ENCODE assay signal across 12 mouse cellular contexts in the genomic region with DNA sequence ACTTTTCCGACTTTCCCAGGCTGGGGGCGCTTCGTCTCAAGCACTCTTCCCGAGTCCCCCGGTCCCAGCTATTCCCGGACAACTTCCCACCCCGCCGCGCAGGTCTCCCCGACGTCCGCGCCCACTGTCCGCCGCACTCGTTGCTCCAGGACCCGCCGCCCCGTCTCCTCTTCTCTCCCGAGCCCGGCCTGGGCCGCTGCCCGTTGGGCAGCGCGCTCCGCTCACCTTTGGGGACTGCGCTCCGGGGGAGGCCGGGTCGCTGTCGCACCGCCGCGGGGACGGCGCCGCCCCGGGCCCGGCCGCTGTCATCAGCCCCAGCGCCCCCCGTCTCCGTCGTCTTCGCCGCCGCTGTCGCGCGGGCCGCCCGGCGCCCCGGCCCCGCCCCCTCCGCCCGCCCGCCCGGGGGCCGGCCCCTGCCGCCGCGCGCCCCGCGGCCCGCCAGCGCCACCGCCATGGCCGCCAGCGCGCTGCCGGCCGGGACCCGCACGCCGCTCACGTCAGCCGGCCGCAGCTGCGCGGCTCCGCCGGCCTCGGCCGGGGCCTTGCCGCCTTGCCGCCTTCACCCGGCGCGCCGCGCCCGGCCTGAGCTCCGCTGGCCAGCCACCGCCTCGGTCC. TPM values are rescaled to one million over a fixed set of nuclear protein-coding genes. Genes with fewer than 3 reads are reported as not detected.
DNase-seq lines count a peak whose midpoint lies in the region; ATAC-seq and TF ChIP-seq lines count a peak whose summit lies in the region.
"Not testable (repeated sequence)": the region's sequence is repeated elsewhere in the genome, so short reads cannot be mapped to it uniquely, and the experiment has no call there.
"Had no signal": no experiment of that assay in that cellular context is flagged by ENCODE, and none has a peak within 500 bp of the region (broad histone marks: within the 10 kb centered on the region; RNA-seq: fewer than 3 reads in every experiment).

No protein-coding gene starts in this region.

- not testable (repeated sequence) for TF ChIP-seq CTCF in forebrain, postnatal 0 days (IDR thresholded peaks at IDR 0.05; ENCODE audit: low read depth)

- peak; percentile 79 for ATAC-seq in embryonic facial prominence, embryonic 14.5 days (ENCODE audit: low read depth)
- ATAC-seq in forebrain, postnatal 0 days = peak; percentile 83
- peak; percentile 75 for ATAC-seq in hindbrain, embryonic 11.5 days (ENCODE audit: low FRiP score)
- ATAC-seq in intestine, embryonic 16.5 days = peak; percentile 88
- ATAC-seq in limb, embryonic 15.5 days (ENCODE audit: insufficient number of reproducible peaks, low FRiP score, low TSS enrichment, low read depth) = peak; percentile 73
- ATAC-seq in lung, embryonic 16.5 days (ENCODE audit: low read depth) = peak; percentile 84
- peak; percentile 80 for ATAC-seq in neural tube, embryonic 11.5 days (ENCODE audit: insufficient read depth, low FRiP score, low TSS enrichment)

- not testable (repeated sequence) for H3K27me3 ChIP-seq in embryonic facial prominence, embryonic 14.5 days (replicated peaks; ENCODE audit: control insufficient read depth, insufficient read depth, low read length); forebrain, postnatal 0 days (ENCODE audit: insufficient read depth, low read length); hindbrain, embryonic 11.5 days (ENCODE audit: control insufficient read depth, insufficient read depth, low read length); intestine, embryonic 16.5 days (replicated peaks; ENCODE audit: control insufficient read depth, insufficient read depth, low read length); limb, embryonic 15.5 days; lung, embryonic 16.5 days (ENCODE audit: control insufficient read depth, insufficient read depth, low read depth, low read length); neural tube, embryonic 11.5 days (ENCODE audit: control insufficient read depth, insufficient read depth, low read length)

- not testable (repeated sequence) for DNase-seq in embryonic facial prominence, embryonic 14.5 days (ENCODE audit: low spot score); forebrain, postnatal 0 days; hindbrain, embryonic 11.5 days (ENCODE audit: low spot score); neural tube, embryonic 11.5 days (ENCODE audit: low spot score)

- H3K36me3 ChIP-seq in embryonic facial prominence, embryonic 14.5 days (ENCODE audit: control insufficient read depth, insufficient read depth, low read length); forebrain, postnatal 0 days (ENCODE audit: insufficient read depth); hindbrain, embryonic 11.5 days (ENCODE audit: control insufficient read depth, insufficient read depth, low read length); intestine, embryonic 16.5 days (ENCODE audit: control insufficient read depth, insufficient read depth, low read length); limb, embryonic 15.5 days; lung, embryonic 16.5 days (ENCODE audit: control insufficient read depth, insufficient read depth, low read length); neural tube, embryonic 11.5 days (ENCODE audit: control insufficient read depth, insufficient read depth, low read length): not testable (repeated sequence)

- not testable (repeated sequence) for H3K4me2 ChIP-seq in embryonic facial prominence, embryonic 14.5 days (ENCODE audit: low read depth, low read length); forebrain, postnatal 0 days (ENCODE audit: low read depth); hindbrain, embryonic 11.5 days (replicated peaks; ENCODE audit: low read depth, low read length); intestine, embryonic 16.5 days (ENCODE audit: low read depth, low read length); limb, embryonic 15.5 days; lung, embryonic 16.5 days (ENCODE audit: low read depth, low read length); neural tube, embryonic 11.5 days (ENCODE audit: low read depth)

- H3K27ac ChIP-seq in embryonic facial prominence, embryonic 14.5 days (replicated peaks; ENCODE audit: low read depth, low read length); forebrain, postnatal 0 days (ENCODE audit: low read depth, low read length); hindbrain, embryonic 11.5 days (ENCODE audit: low read depth, low read length); intestine, embryonic 16.5 days (ENCODE audit: low read length); limb, embryonic 15.5 days; lung, embryonic 16.5 days (ENCODE audit: low read length); neural tube, embryonic 11.5 days (ENCODE audit: low read depth, low read length): not testable (repeated sequence)

- H3K4me1 ChIP-seq in embryonic facial prominence, embryonic 14.5 days (ENCODE audit: control insufficient read depth, insufficient read depth, low read length); forebrain, postnatal 0 days (ENCODE audit: insufficient read depth); hindbrain, embryonic 11.5 days (replicated peaks; ENCODE audit: control insufficient read depth, insufficient read depth, low read length); intestine, embryonic 16.5 days (ENCODE audit: control insufficient read depth, insufficient read depth, low read length); limb, embryonic 15.5 days; lung, embryonic 16.5 days (replicated peaks; ENCODE audit: control insufficient read depth, insufficient read depth, low read length); neural tube, embryonic 11.5 days (ENCODE audit: control insufficient read depth, insufficient read depth, low read length): not testable (repeated sequence)

- WGBS in embryonic facial prominence, embryonic 14.5 days = no CpG with 5 or more reads among the region's 97 CpGs
- no CpG with 5 or more reads among the region's 97 CpGs for WGBS in forebrain, postnatal 0 days
- WGBS in hindbrain, embryonic 11.5 days = no CpG with 5 or more reads among the region's 97 CpGs
- WGBS in intestine, embryonic 16.5 days = no CpG with 5 or more reads among the region's 97 CpGs
- WGBS in limb, embryonic 15.5 days = no CpG with 5 or more reads among the region's 97 CpGs
- WGBS in lung, embryonic 16.5 days = no CpG with 5 or more reads among the region's 97 CpGs
- WGBS in neural tube, embryonic 11.5 days = no CpG with 5 or more reads among the region's 97 CpGs

- not testable (repeated sequence) for H3K9me3 ChIP-seq in embryonic facial prominence, embryonic 14.5 days (ENCODE audit: control insufficient read depth, low read length); forebrain, postnatal 0 days (ENCODE audit: low read length); hindbrain, embryonic 11.5 days (ENCODE audit: control insufficient read depth, low read length); intestine, embryonic 16.5 days (ENCODE audit: control insufficient read depth, low read length); limb, embryonic 15.5 days; lung, embryonic 16.5 days (ENCODE audit: control insufficient read depth, low read length); neural tube, embryonic 11.5 days (ENCODE audit: control insufficient read depth, low read length)

- not testable (repeated sequence) for H3K4me3 ChIP-seq in embryonic facial prominence, embryonic 14.5 days (ENCODE audit: low read depth, low read length); forebrain, postnatal 0 days (ENCODE audit: low read depth, low read length); hindbrain, embryonic 11.5 days (ENCODE audit: low read depth, low read length); intestine, embryonic 16.5 days (ENCODE audit: low read length); limb, embryonic 15.5 days; lung, embryonic 16.5 days (ENCODE audit: low read length); neural tube, embryonic 11.5 days (ENCODE audit: low read depth, low read length)

- H3K9ac ChIP-seq in embryonic facial prominence, embryonic 14.5 days (ENCODE audit: low read depth, low read length); forebrain, postnatal 0 days; hindbrain, embryonic 11.5 days (ENCODE audit: low read depth, low read length); intestine, embryonic 16.5 days (ENCODE audit: low read depth, low read length); limb, embryonic 15.5 days; lung, embryonic 16.5 days (ENCODE audit: low read length); neural tube, embryonic 11.5 days (ENCODE audit: low read length): not testable (repeated sequence)

RNA-seq across cellular contexts. Expression of a gene that starts 14.0 kb away (rescaled TPM):
- polyA plus RNA-seq in embryonic facial prominence, embryonic 14.5 days (2014; fragmentation: Nextera tagmentation; extraction: Ambion mirVana) = 2.7 and 4.4 TPM in 2 replicates
- 4.4 and 5.8 TPM in 2 replicates for total RNA-seq in forebrain, postnatal 0 days (2014; rRNA removed)
- 8.4 and 10.3 TPM in 2 replicates for polyA plus RNA-seq in forebrain, postnatal 0 days (2015; fragmentation: Nextera tagmentation; extraction: Ambion mirVana)
- 8.0 and 10.3 TPM in 2 replicates for polyA plus RNA-seq in hindbrain, embryonic 11.5 days (2014; fragmentation: Nextera tagmentation; extraction: Ambion mirVana)
- 8.0 and 8.6 TPM in 2 replicates for polyA plus RNA-seq in intestine, embryonic 16.5 days (2015; fragmentation: Nextera tagmentation; extraction: Ambion mirVana)
- polyA plus RNA-seq in limb, embryonic 15.5 days (2015; fragmentation: Nextera tagmentation; extraction: Ambion mirVana) = 4.8 and 5.5 TPM in 2 replicates
- polyA plus RNA-seq in lung, embryonic 16.5 days (2015; fragmentation: Nextera tagmentation; extraction: Ambion mirVana) = 8.4 and 9.7 TPM in 2 replicates
- polyA plus RNA-seq in neural tube, embryonic 11.5 days (2014; fragmentation: Nextera tagmentation; extraction: Ambion mirVana) = 8.0 and 8.3 TPM in 2 replicates

RNA-seq across cellular contexts. Expression of a gene that starts 17.0 kb away (rescaled TPM):
- 49.7 and 54.8 TPM in 2 replicates for polyA plus RNA-seq in embryonic facial prominence, embryonic 14.5 days (2014; fragmentation: Nextera tagmentation; extraction: Ambion mirVana)
- 37.5 and 39.8 TPM in 2 replicates for total RNA-seq in forebrain, postnatal 0 days (2014; rRNA removed)
- polyA plus RNA-seq in forebrain, postnatal 0 days (2015; fragmentation: Nextera tagmentation; extraction: Ambion mirVana) = 30.5 and 48.3 TPM in 2 replicates
- 71.4 and 92.2 TPM in 2 replicates for polyA plus RNA-seq in hindbrain, embryonic 11.5 days (2014; fragmentation: Nextera tagmentation; extraction: Ambion mirVana)
- polyA plus RNA-seq in intestine, embryonic 16.5 days (2015; fragmentation: Nextera tagmentation; extraction: Ambion mirVana) = 50.0 and 58.1 TPM in 2 replicates
- 61.9 and 65.0 TPM in 2 replicates for polyA plus RNA-seq in limb, embryonic 15.5 days (2015; fragmentation: Nextera tagmentation; extraction: Ambion mirVana)
- polyA plus RNA-seq in lung, embryonic 16.5 days (2015; fragmentation: Nextera tagmentation; extraction: Ambion mirVana) = 85.1 and 91.1 TPM in 2 replicates
- 57.3 and 63.2 TPM in 2 replicates for polyA plus RNA-seq in neural tube, embryonic 11.5 days (2014; fragmentation: Nextera tagmentation; extraction: Ambion mirVana)

RNA-seq across cellular contexts. Expression of a gene that starts 17.3 kb away (rescaled TPM):
- not detected in 2 replicates for polyA plus RNA-seq in embryonic facial prominence, embryonic 14.5 days (2014; fragmentation: Nextera tagmentation; extraction: Ambion mirVana)
- total RNA-seq in forebrain, postnatal 0 days (2014; rRNA removed) = not detected in 2 replicates
- polyA plus RNA-seq in forebrain, postnatal 0 days (2015; fragmentation: Nextera tagmentation; extraction: Ambion mirVana) = 1.2 TPM in 1 of 2 replicates, not detected in the other
- not detected in 2 replicates for polyA plus RNA-seq in hindbrain, embryonic 11.5 days (2014; fragmentation: Nextera tagmentation; extraction: Ambion mirVana)
- polyA plus RNA-seq in intestine, embryonic 16.5 days (2015; fragmentation: Nextera tagmentation; extraction: Ambion mirVana) = 1.4 TPM in 1 of 2 replicates, not detected in the other
- polyA plus RNA-seq in limb, embryonic 15.5 days (2015; fragmentation: Nextera tagmentation; extraction: Ambion mirVana) = 0.55 TPM in 1 of 2 replicates, not detected in the other
- polyA plus RNA-seq in lung, embryonic 16.5 days (2015; fragmentation: Nextera tagmentation; extraction: Ambion mirVana) = 0.65 and 0.95 TPM in 2 replicates
- polyA plus RNA-seq in neural tube, embryonic 11.5 days (2014; fragmentation: Nextera tagmentation; extraction: Ambion mirVana) = 0.49 and 1.6 TPM in 2 replicates
- total RNA-seq: gastrocnemius, postnatal 36 days had no signal
- polyA plus RNA-seq: kidney, adult 2 months had no signal

RNA-seq across cellular contexts. Expression of a gene that starts 17.4 kb away (rescaled TPM):
- 2.4 and 2.8 TPM in 2 replicates for polyA plus RNA-seq in embryonic facial prominence, embryonic 14.5 days (2014; fragmentation: Nextera tagmentation; extraction: Ambion mirVana)
- total RNA-seq in forebrain, postnatal 0 days (2014; rRNA removed) = 6.2 TPM in 2 replicates
- 1.9 and 2.2 TPM in 2 replicates for polyA plus RNA-seq in forebrain, postnatal 0 days (2015; fragmentation: Nextera tagmentation; extraction: Ambion mirVana)
- 2.9 and 6.0 TPM in 2 replicates for polyA plus RNA-seq in hindbrain, embryonic 11.5 days (2014; fragmentation: Nextera tagmentation; extraction: Ambion mirVana)
- 3.3 and 4.1 TPM in 2 replicates for polyA plus RNA-seq in intestine, embryonic 16.5 days (2015; fragmentation: Nextera tagmentation; extraction: Ambion mirVana)
- polyA plus RNA-seq in limb, embryonic 15.5 days (2015; fragmentation: Nextera tagmentation; extraction: Ambion mirVana) = 3.0 and 3.5 TPM in 2 replicates
- polyA plus RNA-seq in lung, embryonic 16.5 days (2015; fragmentation: Nextera tagmentation; extraction: Ambion mirVana) = 2.7 and 3.1 TPM in 2 replicates
- polyA plus RNA-seq in neural tube, embryonic 11.5 days (2014; fragmentation: Nextera tagmentation; extraction: Ambion mirVana) = 2.9 and 3.1 TPM in 2 replicates

RNA-seq across cellular contexts. Expression of a gene that starts 45.4 kb away (rescaled TPM):
- polyA plus RNA-seq in embryonic facial prominence, embryonic 14.5 days (2014; fragmentation: Nextera tagmentation; extraction: Ambion mirVana) = 1.2 and 3.7 TPM in 2 replicates
- total RNA-seq in forebrain, postnatal 0 days (2014; rRNA removed) = not detected in 2 replicates
- polyA plus RNA-seq in forebrain, postnatal 0 days (2015; fragmentation: Nextera tagmentation; extraction: Ambion mirVana) = 2.9 and 4.0 TPM in 2 replicates
- polyA plus RNA-seq in hindbrain, embryonic 11.5 days (2014; fragmentation: Nextera tagmentation; extraction: Ambion mirVana) = 0.54 and 1.2 TPM in 2 replicates
- polyA plus RNA-seq in intestine, embryonic 16.5 days (2015; fragmentation: Nextera tagmentation; extraction: Ambion mirVana) = 1.2 and 1.7 TPM in 2 replicates
- 0.91 TPM in 1 of 2 replicates, not detected in the other for polyA plus RNA-seq in limb, embryonic 15.5 days (2015; fragmentation: Nextera tagmentation; extraction: Ambion mirVana)
- polyA plus RNA-seq in lung, embryonic 16.5 days (2015; fragmentation: Nextera tagmentation; extraction: Ambion mirVana) = 1.6 and 1.8 TPM in 2 replicates
- polyA plus RNA-seq in neural tube, embryonic 11.5 days (2014; fragmentation: Nextera tagmentation; extraction: Ambion mirVana) = not detected in 2 replicates
- total RNA-seq: adrenal gland, postnatal 36 days; gastrocnemius, postnatal 36 days; heart, postnatal 14 days; left cerebral cortex, adult 18-20 months had no signal
